Mouse (Mus musculus): ENCODE results near the gene Atp6v1e1. TPM values are rescaled to one million over a fixed set of nuclear protein-coding genes. Genes with fewer than 3 reads are reported as not detected.

The Atp6v1e1 gene
- total and polyA plus RNA-seq, 2 experiments from 2014 or later = 292 to 312 TPM

GRCm38 (mm10) chr6:120796111-120796510 is 26.5 kb downstream of the Atp6v1e1 start:
- TF ChIP-seq CTCF (IDR thresholded peaks at IDR 0.05; ENCODE audit: low read depth) = no peak
- Histone ChIP-seq H3K9ac (no peak overlapping the region), H3K27ac (ENCODE audit: low read depth, low read length) (no peak overlapping the region), H3K4me2 (ENCODE audit: low read depth) (no peak overlapping the region), H3K36me3 (ENCODE audit: insufficient read depth) (peaks cover 92% of the 10 kb centered on the region), H3K9me3 (ENCODE audit: low read length) (no peaks in the 10 kb centered on the region), H3K27me3 (ENCODE audit: insufficient read depth, low read length) (no peaks in the 10 kb centered on the region), H3K4me1 (ENCODE audit: insufficient read depth) (no peaks in the 10 kb centered on the region), H3K4me3 (ENCODE audit: low read depth, low read length) (no peak overlapping the region)
- WGBS = 85% methylated on average over 2 of the region's 2 CpGs
- ATAC-seq (peak; percentile 34; the same call in 1 of the 2 replicates), DNase-seq (no peak)

GRCm38 (mm10) chr6:120795422-120796086 is 27.0 kb downstream of the Atp6v1e1 start:
- H3K27ac ChIP-seq (ENCODE audit: low read depth, low read length) = no peak overlapping the region
- H3K36me3 ChIP-seq (ENCODE audit: insufficient read depth) = peaks cover 89% of the 10 kb centered on the region
- DNase-seq (no peak), ATAC-seq (no peak)
- no peak for TF ChIP-seq CTCF (IDR thresholded peaks at IDR 0.05; ENCODE audit: low read depth)
- 83% methylated on average over 5 of the region's 5 CpGs for WGBS
- H3K9me3 ChIP-seq (ENCODE audit: low read length) = no peaks in the 10 kb centered on the region
- no peak overlapping the region for H3K4me3 ChIP-seq (ENCODE audit: low read depth, low read length)
- H3K9ac ChIP-seq = no peak overlapping the region
- no peak overlapping the region for H3K4me2 ChIP-seq (ENCODE audit: low read depth)
- no peaks in the 10 kb centered on the region for H3K4me1 ChIP-seq (ENCODE audit: insufficient read depth)
- no peaks in the 10 kb centered on the region for H3K27me3 ChIP-seq (ENCODE audit: insufficient read depth, low read length)

- H3K9me3 ChIP-seq (ENCODE audit: low read length) = no peaks in the 10 kb centered on the region
- TF ChIP-seq CTCF (IDR thresholded peaks at IDR 0.05; ENCODE audit: low read depth) = peak; percentile 57
- no peak overlapping the region for H3K9ac ChIP-seq
- WGBS = 72% methylated on average over 8 of the region's 8 CpGs
- H3K4me2 ChIP-seq (ENCODE audit: low read depth) = no peak overlapping the region
- peaks cover 64% of the 10 kb centered on the region for H3K36me3 ChIP-seq (ENCODE audit: insufficient read depth)
- ATAC-seq (peak; percentile 44), DNase-seq (peak; percentile 43)
- no peaks in the 10 kb centered on the region for H3K27me3 ChIP-seq (ENCODE audit: insufficient read depth, low read length)
- H3K4me3 ChIP-seq (ENCODE audit: low read depth, low read length) = no peak overlapping the region
- H3K4me1 ChIP-seq (ENCODE audit: insufficient read depth) = no peaks in the 10 kb centered on the region
- no peak overlapping the region for H3K27ac ChIP-seq (ENCODE audit: low read depth, low read length)
Observed at GRCm38 (mm10) chr6:120792947-120793346, 29.6 kb downstream of the Atp6v1e1 start.

GRCm38 (mm10) chr6:120790717-120791116 is 31.9 kb downstream of the Atp6v1e1 start:
- Histone ChIP-seq H3K4me3 (ENCODE audit: low read depth, low read length) (no peak overlapping the region), H3K27me3 (ENCODE audit: insufficient read depth, low read length) (no peaks in the 10 kb centered on the region), H3K27ac (ENCODE audit: low read depth, low read length) (no peak overlapping the region), H3K36me3 (ENCODE audit: insufficient read depth) (peaks cover 42% of the 10 kb centered on the region), H3K9me3 (ENCODE audit: low read length) (no peaks in the 10 kb centered on the region), H3K9ac (no peak overlapping the region), H3K4me1 (ENCODE audit: insufficient read depth) (no peaks in the 10 kb centered on the region), H3K4me2 (ENCODE audit: low read depth) (no peak overlapping the region)
- no peak for TF ChIP-seq CTCF (IDR thresholded peaks at IDR 0.05; ENCODE audit: low read depth)
- no peak for ATAC-seq
- WGBS = 76% methylated on average over 5 of the region's 5 CpGs
- DNase-seq = no peak

GRCm38 (mm10) chr6:120790153-120790552 is 32.4 kb downstream of the Atp6v1e1 start:
- Histone ChIP-seq H3K4me2 (ENCODE audit: low read depth) (no peak overlapping the region), H3K36me3 (ENCODE audit: insufficient read depth) (peaks cover 36% of the 10 kb centered on the region), H3K27me3 (ENCODE audit: insufficient read depth, low read length) (no peaks in the 10 kb centered on the region), H3K4me1 (ENCODE audit: insufficient read depth) (no peaks in the 10 kb centered on the region), H3K4me3 (ENCODE audit: low read depth, low read length) (no peak overlapping the region), H3K9ac (no peak overlapping the region), H3K27ac (ENCODE audit: low read depth, low read length) (no peak overlapping the region), H3K9me3 (ENCODE audit: low read length) (no peaks in the 10 kb centered on the region)
- no peak for ATAC-seq
- DNase-seq = no peak
- no peak for TF ChIP-seq CTCF (IDR thresholded peaks at IDR 0.05; ENCODE audit: low read depth)
- WGBS = 84% methylated on average over 11 of the region's 11 CpGs

- TF ChIP-seq CTCF (IDR thresholded peaks at IDR 0.05; ENCODE audit: low read depth) = peak; percentile 49
- peak; percentile 30 for DNase-seq
- H3K4me2 ChIP-seq (ENCODE audit: low read depth) = no peak overlapping the region
- ATAC-seq = no peak
- H3K9me3 ChIP-seq (ENCODE audit: low read length) = no peaks in the 10 kb centered on the region
- no peaks in the 10 kb centered on the region for H3K27me3 ChIP-seq (ENCODE audit: insufficient read depth, low read length)
- H3K36me3 ChIP-seq (ENCODE audit: insufficient read depth) = peaks cover 25% of the 10 kb centered on the region
- no peak overlapping the region for H3K9ac ChIP-seq
- H3K4me1 ChIP-seq (ENCODE audit: insufficient read depth) = no peaks in the 10 kb centered on the region
- no peak overlapping the region for H3K27ac ChIP-seq (ENCODE audit: low read depth, low read length)
- no peak overlapping the region for H3K4me3 ChIP-seq (ENCODE audit: low read depth, low read length)
Observed at GRCm38 (mm10) chr6:120788904-120789303, 33.7 kb downstream of the Atp6v1e1 start.

GRCm38 (mm10) chr6:120788068-120788607 is 34.5 kb downstream of the Atp6v1e1 start:
- ATAC-seq = no peak
- 83% methylated on average over 5 of the region's 5 CpGs for WGBS
- no peak for TF ChIP-seq CTCF (IDR thresholded peaks at IDR 0.05; ENCODE audit: low read depth)

More at GRCm38 (mm10) chr6:120788068-120788607, 34.5 kb downstream of the Atp6v1e1 start:
- no peak overlapping the region for H3K4me2 ChIP-seq (ENCODE audit: low read depth)
- no peaks in the 10 kb centered on the region for H3K27me3 ChIP-seq (ENCODE audit: insufficient read depth, low read length)
- H3K9ac ChIP-seq = no peak overlapping the region
- no peaks in the 10 kb centered on the region for H3K4me1 ChIP-seq (ENCODE audit: insufficient read depth)
- no peak overlapping the region for H3K4me3 ChIP-seq (ENCODE audit: low read depth, low read length)
- no peak overlapping the region for H3K27ac ChIP-seq (ENCODE audit: low read depth, low read length)
- no peaks in the 10 kb centered on the region for H3K9me3 ChIP-seq (ENCODE audit: low read length)
- H3K36me3 ChIP-seq (ENCODE audit: insufficient read depth) = peaks cover 17% of the 10 kb centered on the region
- no peak for DNase-seq

Measured in forebrain, postnatal 0 days (tissue).